Mouse (Mus musculus): ENCODE results near the gene Kif1c. TPM values are rescaled to one million over a fixed set of nuclear protein-coding genes. Genes with fewer than 3 reads are reported as not detected.

Kif1c gene
- total RNA-seq, 4 experiments from 2014 or later: 605 to 698 (median 679) TPM

Small RNAs within 50 kb of the gene (microRNA-seq; reads per million reads assigned to microRNA genes)
- gene Gm22760: not detected
- not detected for gene Mir6925

Other genes with a start within 250 kb of the Kif1c start
- 1 to 10 TPM; 4.1 to 5.3 (median 4.6) TPM for gene Med11, start 248.6 kb upstream of the Kif1c start, total RNA-seq (2022)
- gene Zmynd15, start 241.1 kb upstream of the Kif1c start, total RNA-seq (2022): under 1 TPM in 3 of 4 experiments, not detected in 1; 0.10 to 0.48 (median 0.31) TPM
- gene Cxcl16, start 240.6 kb upstream of the Kif1c start, total RNA-seq (2022): under 1 TPM; 0.54 to 0.75 (median 0.63) TPM
- gene Tm4sf5, start 195.3 kb upstream of the Kif1c start, total RNA-seq (2022): not detected
- not detected for gene Vmo1, start 185.9 kb upstream of the Kif1c start, total RNA-seq (2022)
- not detected for gene Gltpd2, start 181.4 kb upstream of the Kif1c start, total RNA-seq (2022)
- gene Psmb6, start 175.2 kb upstream of the Kif1c start, total RNA-seq (2022): 100 to 1,000 TPM; 258 to 280 (median 265) TPM
- gene Gm40193, start 167.6 kb upstream of the Kif1c start, total RNA-seq (2022): not detected
- gene Pld2, start 160.5 kb upstream of the Kif1c start, total RNA-seq (2022): 10 to 100 TPM; 15.3 to 17.8 (median 15.4) TPM
- gene Mink1, start 137.7 kb upstream of the Kif1c start, total RNA-seq (2022): 10 to 100 TPM; 32.5 to 38.7 (median 33.7) TPM
- not detected for gene 4930544D05Rik, start 84.7 kb upstream of the Kif1c start, total RNA-seq (2022)
- gene Chrne, start 81.3 kb upstream of the Kif1c start, total RNA-seq (2022): 10 to 100 TPM; 11.2 to 20.5 (median 14.7) TPM
- not detected for gene Gp1ba, start 61.4 kb upstream of the Kif1c start, total RNA-seq (2022)
- gene Rnf167, start 53.3 kb upstream of the Kif1c start, total RNA-seq (2022): 10 to 100 TPM; 34.9 to 41.1 (median 38.1) TPM
- 100 to 1,000 TPM; 276 to 326 (median 293) TPM for gene Slc25a11, start 53.1 kb upstream of the Kif1c start, total RNA-seq (2022)
- 100 to 1,000 TPM; 218 to 265 (median 251) TPM for gene Pfn1, start 45.9 kb upstream of the Kif1c start, total RNA-seq (2022)
- 1,000 to 10,000 TPM; 7,027 to 9,270 (median 7,380) TPM for gene Eno3, start 43.3 kb upstream of the Kif1c start, total RNA-seq (2022)
- gene Spag7, start 31.1 kb upstream of the Kif1c start, total RNA-seq (2022): 10 to 100 TPM; 77.0 to 99.5 (median 81.7) TPM
- 10 to 100 TPM; 35.2 to 43.1 (median 39.3) TPM for gene Camta2, start 12.4 kb upstream of the Kif1c start, total RNA-seq (2022)
- 1 to 10 TPM; 4.1 to 5.6 (median 4.3) TPM for gene Inca1, start 393 bp upstream of the Kif1c start, total RNA-seq (2022)
- gene Zfp3, start 63.7 kb downstream of the Kif1c start, total RNA-seq (2022): 10 to 100 TPM; 12.5 to 14.8 (median 13.5) TPM
- gene Scimp, start 112.0 kb downstream of the Kif1c start, total RNA-seq (2022): not detected
- 10 to 100 TPM; 36.0 to 42.2 (median 41.6) TPM for gene Rabep1, start 144.2 kb downstream of the Kif1c start, total RNA-seq (2022)